Mouse (Mus musculus) mesoderm, embryonic 11.5 days (tissue): ENCODE measurements around the gene Gprc5d.

Source experiments
- DNase-seq: peaks from one replicate; pipeline ENCODE4 v3.0.0-alpha.2; 2012; ENCODE audit warnings: low read depth, low spot score

Gene Gprc5d

DNA sequence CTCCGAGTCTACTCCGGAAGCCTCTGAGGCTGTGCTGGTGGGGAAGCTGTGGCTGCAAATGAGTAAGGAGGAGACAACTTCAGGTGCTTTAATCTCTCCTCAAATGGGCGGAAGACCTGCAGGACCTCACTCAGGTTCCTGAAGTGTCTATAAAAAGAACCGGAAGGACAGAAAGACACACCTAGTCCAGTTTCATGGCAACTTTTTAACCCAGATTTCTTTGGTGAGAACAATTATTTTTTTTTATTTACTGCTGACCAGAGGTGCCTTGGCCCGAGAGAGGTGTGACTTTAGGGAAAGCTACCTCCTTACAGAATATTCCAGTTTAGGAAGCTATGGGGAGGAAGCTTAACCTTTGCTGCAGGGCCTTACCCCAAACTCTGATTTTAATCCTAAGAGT is at the start of gene Gprc5d:
Gene Gprc5d (minus strand): TSS at position 101 of the 400 bp plus-strand sequence.
- DNase-seq = no peak

- DNase-seq = no peak
Observed at GRCm38 (mm10) chr6:135166712-135167111, 48.6 kb upstream of the Gprc5d start.

- DNase-seq = no peak
Observed at GRCm38 (mm10) chr6:135166262-135166661, 48.2 kb upstream of the Gprc5d start.

DNA sequence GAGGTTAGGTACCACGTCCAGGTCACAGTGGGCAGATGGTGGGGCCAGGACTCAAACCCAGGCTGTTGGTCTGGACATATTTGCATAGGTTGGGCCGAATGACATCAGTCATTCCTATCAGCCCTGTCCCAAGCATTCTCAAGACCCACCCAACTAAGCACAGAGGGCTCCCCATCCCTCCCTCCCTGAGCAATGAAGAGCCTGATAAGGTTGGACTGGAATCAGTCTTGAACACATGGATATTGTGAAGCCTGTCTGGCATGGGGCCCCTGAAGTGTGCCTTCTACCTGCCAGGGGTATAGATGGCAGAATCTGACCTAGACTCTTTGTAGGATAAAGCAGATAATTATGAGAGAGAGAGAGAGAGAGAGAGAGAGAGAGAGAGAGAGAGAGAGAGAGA is 47.6 kb upstream of the Gprc5d start:
- no peak for DNase-seq

GRCm38 (mm10) chr6:135165191-135165590 is 47.1 kb upstream of the Gprc5d start:
- no peak for DNase-seq

DNA sequence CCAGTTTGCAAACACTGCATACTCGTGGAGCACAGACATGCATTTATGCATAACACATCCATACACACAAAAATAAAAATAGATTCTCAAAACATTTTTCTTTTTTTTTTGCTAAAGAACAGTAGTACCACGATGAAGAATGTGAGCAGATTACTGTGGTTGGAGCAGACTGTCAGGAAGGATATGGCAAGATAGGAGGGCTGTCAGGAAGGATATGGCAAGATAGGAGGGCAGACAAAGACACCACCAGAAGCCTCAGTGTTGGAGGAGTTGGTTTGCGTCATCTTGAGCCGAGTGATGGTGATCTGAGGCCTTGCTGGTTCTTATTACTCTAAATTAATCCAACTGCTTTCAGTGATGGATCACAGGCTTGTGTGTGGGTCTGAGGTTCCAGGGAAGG is 44.8 kb upstream of the Gprc5d start:
- no peak for DNase-seq

- DNase-seq = no peak
Observed at GRCm38 (mm10) chr6:135162311-135162710, 44.2 kb upstream of the Gprc5d start.

GRCm38 (mm10) chr6:135161356-135161755 is 43.3 kb upstream of the Gprc5d start:
- DNase-seq = no peak

GRCm38 (mm10) chr6:135158509-135158908 is 40.4 kb upstream of the Gprc5d start:
- no peak for DNase-seq

DNA sequence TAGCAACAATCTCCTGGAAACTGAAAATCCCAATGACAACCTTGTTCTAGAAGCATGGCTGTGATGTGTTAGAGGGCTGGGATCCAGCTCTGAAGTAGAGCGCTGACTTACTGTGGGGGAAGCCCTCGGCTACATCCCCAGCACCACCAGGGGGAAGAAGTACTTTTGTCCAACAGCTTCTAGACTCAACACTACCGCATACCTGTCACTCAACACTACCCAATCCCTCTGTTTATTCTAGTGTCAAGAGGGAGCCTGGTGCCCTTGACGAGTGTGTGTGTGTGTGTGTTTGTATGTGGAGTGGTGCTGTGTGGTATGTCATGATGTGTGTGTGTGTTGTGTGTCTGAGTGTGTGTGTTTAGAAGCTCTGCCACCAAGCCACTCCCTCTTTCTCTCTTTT is 39.4 kb upstream of the Gprc5d start:
- no peak for DNase-seq

- no peak for DNase-seq
Observed at GRCm38 (mm10) chr6:135156597-135156996, 38.5 kb upstream of the Gprc5d start.

DNA sequence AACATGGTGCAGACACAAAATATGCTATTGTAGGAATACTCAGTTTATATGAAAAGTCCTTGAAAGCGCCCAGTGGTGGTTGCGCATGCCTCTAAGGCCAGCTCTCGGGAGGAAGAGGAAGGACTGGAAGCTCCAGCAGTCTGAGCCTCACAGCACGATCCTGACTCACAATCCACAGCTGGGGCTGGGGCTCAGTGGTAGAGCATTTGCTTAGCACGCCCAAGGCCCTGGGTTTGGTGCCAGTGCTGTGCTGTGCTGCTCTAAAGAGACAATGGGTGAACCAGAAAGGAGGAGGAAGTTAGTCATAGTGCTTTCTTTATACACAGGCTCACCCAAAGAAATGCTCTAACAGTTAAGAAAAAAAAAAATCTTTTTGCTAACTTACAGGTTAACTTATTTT is 35.6 kb upstream of the Gprc5d start:
- no peak for DNase-seq

DNA sequence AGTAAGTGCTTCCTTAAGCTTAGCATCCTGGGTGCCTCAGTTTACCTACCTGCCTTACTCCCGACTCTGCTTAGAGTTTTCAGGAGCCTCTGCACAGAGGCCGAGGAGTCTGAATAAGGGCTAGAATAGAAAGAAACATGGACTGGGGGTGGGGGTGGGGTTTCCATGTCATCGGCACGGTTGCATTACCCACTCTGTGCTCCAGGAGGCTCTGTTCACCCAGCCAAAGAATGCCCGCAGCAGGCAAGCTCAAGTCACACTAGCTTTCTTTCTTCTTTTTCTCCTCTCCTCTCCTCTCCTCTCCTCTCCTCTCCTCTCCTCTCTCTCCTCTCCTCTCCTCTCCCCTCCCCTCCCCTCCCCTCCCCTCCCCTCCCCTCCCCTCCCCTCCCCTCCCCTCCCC is 32.2 kb upstream of the Gprc5d start:
- no peak for DNase-seq

DNA sequence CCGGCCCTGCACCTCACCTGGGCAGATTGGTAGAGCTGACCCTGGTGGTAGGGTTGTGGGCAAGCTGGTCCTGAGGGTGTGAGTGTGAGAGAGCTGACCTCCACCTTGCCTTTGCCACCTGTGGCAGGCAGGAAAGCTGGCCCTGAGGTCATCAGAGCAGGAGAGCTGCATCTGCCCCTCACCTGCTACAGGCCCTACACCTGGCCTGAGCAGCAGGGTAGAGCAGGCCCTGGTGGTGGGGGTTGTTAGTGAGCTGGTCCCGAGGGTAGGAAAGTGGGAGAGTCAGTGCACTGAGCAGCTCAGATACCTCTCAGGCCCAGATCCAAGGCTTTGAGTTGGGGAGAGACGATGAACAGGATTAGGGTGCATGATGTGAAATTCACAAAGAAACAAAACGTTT is 31.6 kb upstream of the Gprc5d start:
- no peak for DNase-seq

GRCm38 (mm10) chr6:135149175-135149574 is 31.1 kb upstream of the Gprc5d start:
- no peak for DNase-seq

DNA sequence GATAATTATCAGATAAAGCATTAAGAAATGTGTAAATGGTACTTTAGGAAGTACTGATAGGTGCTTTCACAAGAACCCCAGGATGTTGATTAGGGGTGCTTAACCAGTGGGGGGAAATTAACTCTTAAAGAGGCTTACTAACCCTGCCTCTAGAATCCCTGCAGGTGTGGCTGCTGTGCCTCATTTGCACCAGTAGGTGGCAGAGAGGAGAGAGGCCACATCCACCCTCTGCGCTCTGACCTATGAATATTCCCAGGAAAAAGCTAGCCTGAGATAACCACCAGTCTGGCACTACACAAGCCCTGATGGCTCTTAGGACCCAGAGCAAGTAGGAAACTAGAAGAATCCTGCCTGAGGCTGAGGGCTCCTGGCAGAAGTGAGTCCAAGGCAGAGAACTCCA is 30.4 kb upstream of the Gprc5d start:
- no peak for DNase-seq

- no peak for DNase-seq
Observed at GRCm38 (mm10) chr6:135145976-135146375, 27.9 kb upstream of the Gprc5d start.

DNA sequence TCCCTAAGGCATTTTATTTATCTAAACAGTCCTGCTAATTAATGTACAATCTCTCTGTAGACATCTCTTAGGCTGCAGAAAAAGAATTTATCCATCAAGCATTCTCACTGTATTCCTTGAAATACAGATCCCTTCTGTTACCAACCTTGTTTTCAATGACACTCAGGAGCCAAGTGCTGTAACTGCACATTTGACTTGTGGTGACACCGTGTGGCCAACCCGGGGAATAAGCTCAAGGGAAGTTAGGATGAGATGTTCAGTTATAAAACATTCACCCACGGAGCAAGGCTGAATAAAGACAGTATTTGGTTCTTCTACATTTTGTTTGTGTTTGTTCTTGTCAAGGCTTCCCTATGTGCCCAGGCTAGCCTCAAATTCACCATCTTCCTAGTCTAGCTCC is 26.4 kb upstream of the Gprc5d start:
- peak; percentile 35 for DNase-seq

- no peak for DNase-seq
Observed at GRCm38 (mm10) chr6:135143151-135143550, 25.1 kb upstream of the Gprc5d start.

- DNase-seq = no peak
Observed at GRCm38 (mm10) chr6:135141451-135142147, 23.5 kb upstream of the Gprc5d start.

GRCm38 (mm10) chr6:135138746-135139145 is 20.7 kb upstream of the Gprc5d start:
- peak; percentile 29 for DNase-seq

GRCm38 (mm10) chr6:135138207-135138606 is 20.1 kb upstream of the Gprc5d start:
- DNase-seq = no peak

DNA sequence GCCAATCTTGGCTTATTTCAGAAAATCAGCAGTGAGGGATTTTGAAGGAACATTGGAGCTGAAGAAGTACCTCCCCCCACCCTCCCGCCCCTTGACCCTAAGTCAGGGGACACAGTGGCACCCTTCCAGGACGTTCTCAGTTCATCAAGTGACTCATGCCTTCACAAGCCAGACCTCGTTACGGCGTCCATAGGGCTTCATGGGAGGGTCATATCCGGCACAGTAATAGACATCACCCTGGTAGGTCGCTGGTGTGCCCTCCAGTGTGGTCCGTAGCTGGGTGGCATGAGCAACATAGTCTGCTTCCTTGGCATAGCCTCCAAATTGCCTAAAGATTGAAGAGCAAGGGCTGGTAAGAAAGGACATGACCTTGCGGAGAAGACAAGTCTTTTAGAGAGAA is 19.7 kb upstream of the Gprc5d start:
- no peak for DNase-seq
